Mouse (Mus musculus) fibroblast of lung, adult 2 months (primary cell): ENCODE data around the gene Zscan5b.
"Not testable (repeated sequence)": the region's sequence is repeated elsewhere in the genome, so short reads cannot be mapped to it uniquely, and the experiment has no call there.

Experiments
- DNase-seq: peaks from one replicate; pipeline ENCODE4 v3.0.0-alpha.2; 2011; ENCODE audit warnings: low read depth

Gene Zscan5b

GRCm38 (mm10) chr7:6221978-6222377, at the start of gene Zscan5b:
Gene Zscan5b, plus strand, starts transcription at chr7:6222278.
- no peak for DNase-seq

- DNase-seq: no peak
Measured at GRCm38 (mm10) chr7:6172674-6173244, 49.3 kb upstream of the Zscan5b start.

DNA sequence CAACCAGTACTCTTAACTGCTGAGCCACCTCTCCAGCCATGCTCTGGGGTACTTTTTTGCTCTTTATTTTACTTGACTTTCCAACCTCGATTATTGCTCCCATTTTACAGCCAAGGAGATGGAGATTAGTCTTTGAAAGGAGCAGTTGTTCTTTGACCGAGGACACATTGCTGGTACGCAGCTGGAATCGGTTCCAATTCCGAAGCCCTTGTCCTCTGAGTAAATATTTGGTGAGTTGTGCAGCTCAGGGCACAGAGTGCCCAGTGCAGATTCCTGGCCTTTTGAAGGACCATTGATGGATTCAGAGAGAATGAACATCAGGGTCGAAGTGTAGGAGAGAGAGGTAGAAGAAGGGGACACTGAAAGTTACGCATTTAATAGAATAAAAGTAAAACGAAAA, 48.2 kb upstream of the Zscan5b start:
- DNase-seq: no peak

DNA sequence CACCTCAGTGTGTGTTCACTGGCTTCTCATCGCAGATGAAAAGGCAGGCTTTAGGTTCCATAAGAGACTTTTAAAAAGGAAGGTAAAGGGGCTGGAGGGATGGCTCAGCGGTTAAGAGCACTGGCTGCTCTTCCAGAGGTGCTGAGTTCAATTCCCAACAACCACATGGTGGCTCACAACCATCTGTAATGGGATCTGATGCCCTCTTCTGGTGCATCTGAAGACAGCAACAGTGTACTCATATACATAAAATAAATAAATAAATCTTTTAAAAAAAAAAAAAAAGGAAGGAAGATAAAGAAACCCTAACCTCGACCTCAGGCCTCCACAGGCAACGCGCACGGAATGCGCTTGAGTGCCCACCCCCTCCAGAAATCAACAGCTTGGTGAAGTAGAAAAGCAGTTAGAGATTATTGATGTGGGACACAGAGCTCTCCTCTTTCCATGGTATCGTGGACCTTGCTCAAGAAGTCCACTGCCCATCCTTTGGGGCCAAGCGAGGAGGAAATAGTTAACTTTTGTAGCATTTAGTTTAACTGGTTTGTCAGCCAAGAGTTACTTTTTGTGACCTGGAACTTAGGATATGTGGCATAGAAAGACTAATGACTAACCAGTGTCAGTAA, 47.6 kb upstream of the Zscan5b start:
- DNase-seq: not testable (repeated sequence)

DNA sequence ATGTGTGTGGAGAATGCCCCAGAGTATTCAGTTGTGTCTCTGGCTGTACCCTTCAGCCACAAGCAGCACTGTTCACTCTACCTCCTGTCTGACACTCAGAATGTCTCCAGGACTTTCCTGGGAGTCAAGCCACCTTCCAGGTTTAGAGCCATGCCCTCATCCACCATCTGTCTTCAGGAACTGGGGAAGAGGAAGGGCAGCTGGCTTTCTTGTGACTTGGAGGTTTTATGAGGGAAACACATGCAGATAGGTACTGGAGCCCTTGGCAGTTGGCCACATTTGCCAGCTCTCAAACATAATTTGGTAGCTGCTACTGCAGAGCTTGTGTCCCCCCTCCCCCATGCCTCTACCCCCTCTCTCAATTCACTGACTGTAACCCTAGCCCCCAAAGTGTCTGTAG, 43.1 kb upstream of the Zscan5b start:
- no peak for DNase-seq

GRCm38 (mm10) chr7:6182882-6183281, 39.2 kb upstream of the Zscan5b start:
- no peak for DNase-seq

DNA sequence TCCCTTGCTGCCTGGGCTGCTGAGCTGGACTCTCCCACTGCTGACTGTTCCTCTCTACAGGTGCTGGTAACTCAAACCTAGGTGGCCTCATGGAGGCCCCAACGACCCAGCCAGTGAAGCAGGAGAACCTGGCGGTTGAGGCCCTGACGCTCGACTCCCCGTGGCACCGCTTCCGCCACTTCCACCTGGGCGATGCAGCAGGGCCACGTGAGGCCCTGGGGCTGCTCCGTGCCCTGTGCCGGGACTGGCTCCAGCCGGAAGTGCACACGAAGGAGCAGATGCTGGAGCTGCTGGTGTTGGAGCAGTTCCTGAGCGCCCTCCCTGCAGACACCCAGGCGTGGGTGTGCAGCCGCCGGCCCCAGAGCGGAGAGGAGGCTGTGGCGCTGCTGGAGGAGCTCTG, 38.3 kb upstream of the Zscan5b start:
- no peak for DNase-seq

- no peak for DNase-seq
Measured at GRCm38 (mm10) chr7:6184521-6184920, 37.6 kb upstream of the Zscan5b start.

DNA sequence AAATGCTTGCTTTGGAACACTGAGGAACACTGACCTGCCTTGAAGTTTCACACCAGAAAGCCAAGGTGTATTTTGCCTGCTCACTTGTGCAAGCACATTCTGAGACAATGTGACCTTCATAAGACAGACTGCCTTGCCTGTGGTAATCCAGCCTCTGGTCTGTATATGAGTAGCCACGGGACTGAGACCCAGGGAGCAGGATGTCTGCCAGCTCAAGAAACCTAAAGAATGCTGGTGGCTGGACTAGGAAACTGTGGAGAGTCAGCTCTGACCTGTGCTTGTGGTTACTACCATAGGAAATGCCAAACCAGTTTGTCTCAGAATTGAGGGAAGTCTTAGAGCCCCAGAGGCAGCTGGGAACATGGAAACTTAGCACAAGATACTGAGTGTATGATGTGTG, 36.7 kb upstream of the Zscan5b start:
- DNase-seq: peak; percentile 90

DNA sequence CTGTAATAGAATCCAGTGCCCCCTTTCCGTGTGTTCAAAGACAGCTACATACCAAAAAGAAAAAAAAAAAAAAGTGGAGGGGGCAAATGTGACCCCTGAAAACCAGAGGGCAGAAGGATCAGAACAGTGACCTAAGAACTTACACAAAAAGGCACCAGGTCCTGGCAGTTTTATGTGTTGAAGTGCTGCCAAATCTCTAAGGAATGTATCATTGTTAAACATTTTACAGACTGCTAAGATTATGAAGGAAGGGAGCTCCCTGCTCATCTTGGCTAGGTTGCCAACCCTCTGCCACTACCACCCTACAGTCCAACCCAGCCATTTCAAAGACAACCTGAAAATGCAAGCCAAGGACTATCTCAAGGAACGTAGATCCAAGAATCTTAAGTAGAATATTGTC, 35.9 kb upstream of the Zscan5b start:
- no peak for DNase-seq

GRCm38 (mm10) chr7:6186756-6187155, 35.3 kb upstream of the Zscan5b start:
- DNase-seq: no peak

- DNase-seq: no peak
Measured at GRCm38 (mm10) chr7:6189542-6189941, 32.5 kb upstream of the Zscan5b start.

DNA sequence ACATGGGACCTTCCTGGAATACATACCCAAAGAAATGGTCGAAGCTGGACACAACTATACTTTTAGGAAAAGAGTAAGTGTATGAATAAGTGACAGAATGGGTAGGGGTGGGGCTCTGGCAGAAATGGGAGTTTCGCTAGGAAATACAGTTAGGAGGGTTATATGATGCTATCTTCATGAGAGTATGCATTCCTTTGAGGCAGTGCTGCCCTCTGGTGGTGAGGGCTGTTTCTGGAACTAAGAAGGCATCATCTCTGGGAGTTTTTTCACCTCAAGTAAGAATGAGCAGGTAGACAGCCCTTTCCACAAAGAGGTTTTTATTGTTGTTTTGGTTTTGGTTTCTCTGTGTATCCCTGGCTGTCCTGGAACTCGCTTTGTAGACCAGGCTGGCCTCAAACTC, 30.7 kb upstream of the Zscan5b start:
- no peak for DNase-seq

DNA sequence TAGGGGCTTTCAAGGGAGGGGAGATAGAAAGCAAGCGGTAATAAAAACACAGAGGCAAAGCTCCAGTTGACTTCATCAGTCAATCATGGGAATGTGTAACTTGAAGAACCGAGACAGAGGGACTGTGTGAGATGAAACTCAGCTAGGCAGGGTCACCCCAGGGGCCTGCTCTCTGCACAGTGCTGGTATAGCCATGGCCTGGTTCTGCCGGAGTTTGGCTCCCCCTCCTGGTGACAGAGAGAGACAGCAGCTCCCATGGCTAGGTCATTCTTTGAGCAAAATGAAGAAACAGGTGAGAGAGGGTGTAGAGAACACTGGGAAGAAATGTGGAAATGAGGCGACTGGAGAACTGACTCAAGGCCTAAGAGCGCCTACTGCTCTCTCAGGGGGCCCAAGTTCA, 27.9 kb upstream of the Zscan5b start:
- DNase-seq: no peak

DNA sequence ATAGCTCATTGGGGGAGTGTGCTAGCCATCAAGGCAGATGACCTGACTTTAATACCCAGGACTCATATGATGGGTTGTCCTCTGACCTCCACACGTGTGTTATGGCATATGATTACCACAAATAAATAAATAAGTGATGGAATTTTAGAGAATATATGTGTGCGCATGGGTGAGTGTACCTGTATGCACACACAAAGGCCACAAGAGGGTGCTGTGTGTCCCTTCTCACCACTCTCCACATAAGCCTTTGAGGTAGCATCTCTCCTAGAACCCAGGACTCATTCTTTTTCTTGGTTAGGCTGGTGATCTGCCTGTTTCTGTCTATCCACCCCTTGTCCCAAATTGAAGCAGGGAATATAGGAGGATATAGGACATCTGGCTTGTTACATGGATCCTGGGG, 26.3 kb upstream of the Zscan5b start:
- no peak for DNase-seq

DNA sequence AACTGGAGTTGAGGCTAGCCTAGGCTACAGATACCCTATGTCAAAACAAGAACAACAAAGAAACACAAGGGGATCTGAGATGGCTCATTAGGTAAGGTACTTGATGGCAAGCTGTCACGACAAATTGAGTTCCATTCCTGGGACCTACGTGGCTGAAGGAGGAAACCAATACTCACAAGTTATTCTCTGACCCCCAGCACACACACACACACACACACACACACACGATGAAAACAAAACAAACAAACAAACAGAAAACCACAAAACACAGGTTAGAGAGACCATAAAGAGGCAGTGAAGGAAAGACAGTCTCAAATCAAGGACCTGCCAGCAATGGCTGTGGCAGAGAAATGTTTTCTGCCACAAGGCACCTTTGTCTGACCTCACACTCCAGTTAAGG, 25.3 kb upstream of the Zscan5b start, which contains the start of gene Galp:
Gene Galp (plus strand): TSS at position 301 of the 400 bp plus-strand sequence.
- no peak for DNase-seq

GRCm38 (mm10) chr7:6204200-6204599, 17.9 kb upstream of the Zscan5b start:
- DNase-seq: no peak

- no peak for DNase-seq
Measured at GRCm38 (mm10) chr7:6213144-6213543, 8.9 kb upstream of the Zscan5b start.

GRCm38 (mm10) chr7:6214691-6215090, 7.4 kb upstream of the Zscan5b start:
- not testable (repeated sequence) for DNase-seq

GRCm38 (mm10) chr7:6220147-6220546, 1.9 kb upstream of the Zscan5b start:
- no peak for DNase-seq

GRCm38 (mm10) chr7:6228491-6228890, 6.4 kb downstream of the Zscan5b start:
- not testable (repeated sequence) for DNase-seq

DNA sequence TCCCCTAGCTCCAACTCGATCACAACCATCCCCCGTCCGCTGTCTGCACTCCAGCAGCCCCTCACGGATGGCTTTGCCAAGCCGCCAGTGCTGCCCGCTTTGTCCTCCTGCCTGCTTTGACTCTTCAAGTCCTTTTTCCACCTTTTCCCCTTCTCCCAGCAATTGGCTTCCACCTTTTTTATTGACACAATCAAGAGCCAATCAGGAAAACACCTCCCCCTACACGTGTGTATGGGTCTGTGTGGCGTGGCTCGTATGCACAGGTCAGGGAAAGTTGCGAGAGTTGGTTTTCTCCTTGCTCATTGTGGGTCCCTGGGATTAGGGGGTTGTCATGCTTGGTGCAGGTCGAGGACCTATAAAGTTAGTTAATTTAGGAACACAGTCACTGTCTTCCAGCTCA, 17.7 kb downstream of the Zscan5b start:
- no peak for DNase-seq

GRCm38 (mm10) chr7:6240841-6241425, 18.9 kb downstream of the Zscan5b start:
- DNase-seq: peak; percentile 9
